Mouse (Mus musculus): ENCODE results near the gene Polr2j.

DNA sequence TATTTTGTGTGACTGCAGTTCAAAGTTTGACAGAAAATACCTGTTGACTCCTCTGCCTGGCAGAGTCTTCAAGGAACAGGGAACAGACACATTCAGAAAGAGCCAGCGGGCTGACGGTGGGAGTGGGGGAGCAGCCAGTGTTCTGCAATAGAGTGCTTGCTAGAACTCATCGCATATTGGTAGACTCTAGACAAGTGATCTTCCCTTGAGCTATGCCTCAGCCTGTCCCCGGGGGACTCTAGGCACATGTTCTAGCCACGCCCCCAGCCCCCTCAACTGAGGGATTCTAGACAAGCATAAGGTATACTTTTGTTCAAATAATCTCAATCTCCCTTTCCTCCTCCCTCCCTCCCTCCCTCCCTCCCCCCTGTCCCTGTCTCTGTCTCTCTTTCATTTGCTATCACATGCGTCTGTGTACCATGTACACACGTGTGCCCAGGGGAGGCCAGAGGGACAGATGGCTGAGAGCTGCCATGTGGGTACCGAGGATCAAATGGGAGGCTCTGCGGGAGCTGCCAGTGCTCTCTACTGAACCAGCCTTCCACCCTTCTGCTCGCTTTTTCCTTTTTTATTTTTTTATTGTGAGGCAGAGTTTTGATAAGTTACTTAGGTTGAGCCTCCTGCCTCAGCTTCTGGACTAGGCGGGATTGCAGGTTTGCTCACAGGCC is 47.5 kb downstream of the Polr2j start:
- TF ChIP-seq CTCF (conservative IDR thresholded peaks at IDR 0.05 in 1 of 2, IDR thresholded peaks at IDR 0.05 in 1 of 2; ENCODE audit: low read depth in 2 of 2, low read length in 2 of 2) (no peak), POLR2A (IDR thresholded peaks at IDR 0.05; ENCODE audit: low read depth, low read length) (no peak), CHD1 (IDR thresholded peaks at IDR 0.05; ENCODE audit: low read depth, low read length) (no peak)
